Mouse (Mus musculus) retina, embryonic 14.5 days (tissue): ENCODE data around the gene Tmem206.

Source experiments
- DNase-seq: peaks from one replicate; pipeline ENCODE4 v3.0.0-alpha.2; 2015; ENCODE audit warnings: low spot score

Tmem206 gene

GRCm38 (mm10) chr1:191352786-191353488, 27.2 kb downstream of the Tmem206 start:
- DNase-seq = peak; percentile 74

- DNase-seq = no peak
These were observed 28.1 kb downstream of the Tmem206 start for GRCm38 (mm10) chr1:191353836-191354235.

GRCm38 (mm10) chr1:191356936-191357335, 31.2 kb downstream of the Tmem206 start:
- no peak for DNase-seq

- DNase-seq = no peak
These were observed 33.8 kb downstream of the Tmem206 start for GRCm38 (mm10) chr1:191359478-191359877.

- no peak for DNase-seq
These were observed 36.7 kb downstream of the Tmem206 start for GRCm38 (mm10) chr1:191362412-191362811.

GRCm38 (mm10) chr1:191364477-191364876, 38.8 kb downstream of the Tmem206 start:
- peak; percentile 58 for DNase-seq

GRCm38 (mm10) chr1:191368193-191368592, 42.5 kb downstream of the Tmem206 start:
- no peak for DNase-seq

- DNase-seq = no peak
These were observed 43.4 kb downstream of the Tmem206 start for GRCm38 (mm10) chr1:191369140-191369539.

GRCm38 (mm10) chr1:191374993-191375643, 49.4 kb downstream of the Tmem206 start:
- DNase-seq = no peak

- no peak for DNase-seq
These were observed 49.9 kb downstream of the Tmem206 start for GRCm38 (mm10) chr1:191375644-191375998.

- no peak for DNase-seq
These were observed 52.4 kb downstream of the Tmem206 start for GRCm38 (mm10) chr1:191378080-191378479.

GRCm38 (mm10) chr1:191380843-191381242, 55.1 kb downstream of the Tmem206 start:
- no peak for DNase-seq

- DNase-seq = no peak
These were observed 56.4 kb downstream of the Tmem206 start for GRCm38 (mm10) chr1:191381955-191382736.

- DNase-seq = no peak
These were observed 59.2 kb downstream of the Tmem206 start for GRCm38 (mm10) chr1:191384786-191385430.

GRCm38 (mm10) chr1:191391311-191391710, 65.6 kb downstream of the Tmem206 start:
- DNase-seq = peak; percentile 82

GRCm38 (mm10) chr1:191393536-191393935, 67.8 kb downstream of the Tmem206 start:
- DNase-seq = no peak

- no peak for DNase-seq
These were observed 68.4 kb downstream of the Tmem206 start for GRCm38 (mm10) chr1:191394126-191394525.

- DNase-seq = no peak
These were observed 69.5 kb downstream of the Tmem206 start for GRCm38 (mm10) chr1:191395200-191395599.

- peak; percentile 63 for DNase-seq
These were observed 70.2 kb downstream of the Tmem206 start for GRCm38 (mm10) chr1:191395871-191396433.

- peak; percentile 61 for DNase-seq
These were observed 70.7 kb downstream of the Tmem206 start for GRCm38 (mm10) chr1:191396446-191396845.

- DNase-seq = peak; percentile 99
These were observed 71.5 kb downstream of the Tmem206 start for GRCm38 (mm10) chr1:191396897-191397849.
